Mouse (Mus musculus): ENCODE measurements around the gene Brd4.

GRCm38 (mm10) chr17:32202972-32203371 lies 81.5 kb downstream of the Brd4 start:
- TF ChIP-seq CTCF (IDR thresholded peaks at IDR 0.05; ENCODE audit: borderline replicate concordance, control insufficient read depth, extremely low read depth, insufficient read depth, low read length, poor library complexity) (no peak), POLR2A (IDR thresholded peaks at IDR 0.05; ENCODE audit: control insufficient read depth, extremely low read depth, insufficient read depth, low read length, poor library complexity) (no peak)
